Mouse (Mus musculus) lung, postnatal 0 days (tissue): Measurements from ENCODE around the gene Lnx2. TPM values are rescaled to one million over a fixed set of nuclear protein-coding genes. Genes with fewer than 3 reads are reported as not detected.

ENCODE experiments used
- ATAC-seq: fragments of 200-750 bp; cut with Nextera tagmentation; 2 replicates; pipeline ENCODE4 v1.8.0; 2017; ENCODE audit warnings: moderate library complexity
- DNase-seq: peaks from one replicate; pipeline ENCODE4 v3.0.0-alpha.2; 2016; ENCODE audit warnings: low spot score
- H3K27ac ChIP-seq: fragments of 300-500 bp; sonication (generic); 2 replicates; pipeline ENCODE4 v1.5.1; 2014; ENCODE audit warnings: antibody characterized with exemption, mild to moderate bottlenecking, low read length, mixed read lengths
- H3K27me3 ChIP-seq: fragments of 300-500 bp; sonication (generic); replicated peaks from 2 replicates; pipeline ENCODE4 v1.6.1; 2014; ENCODE audit warnings: low read length, mixed read lengths; ENCODE audit not compliant: insufficient read depth
- H3K36me3 ChIP-seq: fragments of 300-500 bp; sonication (generic); 2 replicates; pipeline ENCODE4 v1.6.1; 2014; ENCODE audit warnings: low read length, mixed read lengths; ENCODE audit not compliant: insufficient read depth
- H3K4me1 ChIP-seq: fragments of 300-500 bp; sonication (generic); 2 replicates; pipeline ENCODE4 v1.6.1; 2014; ENCODE audit warnings: antibody characterized with exemption, low read depth, low read length, mixed read lengths; ENCODE audit not compliant: insufficient read depth
- H3K4me2 ChIP-seq: fragments of 300-500 bp; sonication (generic); replicated peaks from 2 replicates; pipeline ENCODE4 v1.6.1; 2014; ENCODE audit warnings: low read depth, mild to moderate bottlenecking, low read length, moderate library complexity, mixed read lengths
- H3K4me3 ChIP-seq: fragments of 300-500 bp; sonication (generic); 2 replicates; pipeline ENCODE4 v1.5.1; 2014; ENCODE audit warnings: low read depth, low read length
- H3K9ac ChIP-seq: fragments of 300-500 bp; sonication (generic); replicated peaks from 2 replicates; pipeline ENCODE4 v1.6.1; 2014; ENCODE audit warnings: low read depth, mild to moderate bottlenecking
- H3K9me3 ChIP-seq: fragments of 300-500 bp; sonication (generic); 2 replicates; pipeline ENCODE4 v1.6.1; 2016; ENCODE audit warnings: low read length, mixed read lengths
- CTCF ChIP-seq: IDR thresholded peaks from 2 replicates; pipeline ENCODE4 v1.5.1; 2016; ENCODE audit warnings: antibody characterized with exemption, mild to moderate bottlenecking
- EP300 ChIP-seq: IDR thresholded peaks from 2 replicates; pipeline ENCODE4 v1.6.1; 2016; ENCODE audit warnings: antibody characterized with exemption, mild to moderate bottlenecking, control low read depth
- WGBS: fragments of 180-500 bp; shearing (Covaris S2); extraction: QIAGEN DNeasy Blood & Tissue Kit; methylation state at CpG from one replicate; pipeline ENCODE4 v1.1.7; 2014; 5-methylcytosine and 5-hydroxymethylcytosine counted together
- polyA plus RNA-seq: library from polyadenylated mRNA; unstranded; fragments of >200 nt; fragmentation: Nextera tagmentation; extraction: Ambion mirVana; gene quantifications from 2 replicates; pipeline ENCODE4 v1.2.1, GENCODE M21; 2015

Lnx2 gene
- polyA plus RNA-seq, 1 experiment from 2014 or later = 14.5 TPM

- no peaks in the 10 kb centered on the region for H3K36me3 ChIP-seq
- H3K4me3 ChIP-seq = no peak overlapping the region
- peak; percentile 89 for TF ChIP-seq EP300
- no peak for TF ChIP-seq CTCF
- ATAC-seq = peak; percentile 42
- no peak overlapping the region for H3K9ac ChIP-seq
- H3K27me3 ChIP-seq = no peaks in the 10 kb centered on the region
- H3K27ac ChIP-seq = peak overlapping the region; percentile 98
- no peaks in the 10 kb centered on the region for H3K9me3 ChIP-seq
- peak overlapping the region; percentile 65 for H3K4me2 ChIP-seq
- peaks cover 29% of the 10 kb centered on the region; the same call in 1 of the 2 replicates for H3K4me1 ChIP-seq
- DNase-seq = peak; percentile 92
- 40% methylated on average over 6 of the region's 6 CpGs for WGBS
These were observed 2.6 kb downstream of the Lnx2 start for GRCm38 (mm10) chr5:147073805-147074204.

- Histone ChIP-seq H3K27me3 (no peaks in the 10 kb centered on the region), H3K4me2 (no peak overlapping the region), H3K9me3 (no peaks in the 10 kb centered on the region), H3K27ac (no peak overlapping the region), H3K4me1 (peaks cover 25% of the 10 kb centered on the region; the same call in 1 of the 2 replicates), H3K9ac (no peak overlapping the region), H3K36me3 (no peaks in the 10 kb centered on the region), H3K4me3 (no peak overlapping the region)
- 67% methylated on average over 4 of the region's 4 CpGs for WGBS
- TF ChIP-seq CTCF (no peak), EP300 (no peak)
- ATAC-seq = no peak
- no peak for DNase-seq
These were observed 4.5 kb downstream of the Lnx2 start for GRCm38 (mm10) chr5:147071886-147072285.

GRCm38 (mm10) chr5:147070791-147071516, 5.4 kb downstream of the Lnx2 start:
- no peaks in the 10 kb centered on the region for H3K36me3 ChIP-seq
- peaks cover 25% of the 10 kb centered on the region; the same call in 1 of the 2 replicates for H3K4me1 ChIP-seq
- peak; percentile 2; the same call in 1 of the 2 replicates for ATAC-seq
- TF ChIP-seq EP300 (no peak), CTCF (no peak)
- no peak overlapping the region for H3K4me3 ChIP-seq
- H3K9ac ChIP-seq = no peak overlapping the region
- no peaks in the 10 kb centered on the region for H3K9me3 ChIP-seq
- DNase-seq = peak; percentile 61
- no peaks in the 10 kb centered on the region for H3K27me3 ChIP-seq
- 70% methylated on average over 16 of the region's 16 CpGs for WGBS
- H3K4me2 ChIP-seq = no peak overlapping the region
- no peak overlapping the region for H3K27ac ChIP-seq

- H3K4me3 ChIP-seq = no peak overlapping the region
- TF ChIP-seq EP300 = no peak
- no peak for TF ChIP-seq CTCF
- peak; percentile 9; the same call in 1 of the 2 replicates for ATAC-seq
- WGBS = 40% methylated on average over 5 of the region's 5 CpGs
- no peak overlapping the region for H3K4me2 ChIP-seq
- H3K9ac ChIP-seq = no peak overlapping the region
- H3K27me3 ChIP-seq = no peaks in the 10 kb centered on the region
- peaks cover 24% of the 10 kb centered on the region; the same call in 1 of the 2 replicates for H3K4me1 ChIP-seq
- H3K27ac ChIP-seq = no peak overlapping the region
- DNase-seq = peak; percentile 33
- no peaks in the 10 kb centered on the region for H3K36me3 ChIP-seq
- no peaks in the 10 kb centered on the region for H3K9me3 ChIP-seq
These were observed 7.5 kb downstream of the Lnx2 start for GRCm38 (mm10) chr5:147068876-147069275.

GRCm38 (mm10) chr5:147066965-147067364, 9.4 kb downstream of the Lnx2 start:
- Histone ChIP-seq H3K27ac (no peak overlapping the region), H3K9me3 (no peaks in the 10 kb centered on the region), H3K4me2 (no peak overlapping the region), H3K9ac (no peak overlapping the region), H3K4me3 (no peak overlapping the region), H3K4me1 (peaks cover 22% of the 10 kb centered on the region; the same call in 1 of the 2 replicates), H3K36me3 (no peaks in the 10 kb centered on the region), H3K27me3 (no peaks in the 10 kb centered on the region)
- TF ChIP-seq EP300 = no peak
- no peak for TF ChIP-seq CTCF
- DNase-seq (no peak), ATAC-seq (no peak)
- 45% methylated on average over 5 of the region's 5 CpGs for WGBS

- DNase-seq = no peak
- TF ChIP-seq CTCF (no peak), EP300 (no peak)
- 58% methylated on average over 4 of the region's 4 CpGs for WGBS
- H3K4me3 ChIP-seq = no peak overlapping the region
- no peak overlapping the region for H3K27ac ChIP-seq
- ATAC-seq = no peak
- H3K9ac ChIP-seq = no peak overlapping the region
- peaks cover 22% of the 10 kb centered on the region; the same call in 1 of the 2 replicates for H3K4me1 ChIP-seq
- no peaks in the 10 kb centered on the region for H3K36me3 ChIP-seq
- H3K27me3 ChIP-seq = no peaks in the 10 kb centered on the region
- H3K4me2 ChIP-seq = no peak overlapping the region
- H3K9me3 ChIP-seq = no peaks in the 10 kb centered on the region
These were observed 10.3 kb downstream of the Lnx2 start for GRCm38 (mm10) chr5:147066129-147066528.
